In genomic region chr13:100016891-100017290, GRCm38 (mm10) we compare ENCODE assay signal across 24 mouse cellular contexts. TPM values are rescaled to one million over a fixed set of nuclear protein-coding genes. Genes with fewer than 3 reads are reported as not detected.
DNase-seq lines count a peak whose midpoint lies in the region; ATAC-seq and TF ChIP-seq lines count a peak whose summit lies in the region.
"Had no signal": no experiment of that assay in that cellular context is flagged by ENCODE, and none has a peak within 500 bp of the region (broad histone marks: within the 10 kb centered on the region; RNA-seq: fewer than 3 reads in every experiment).

No protein-coding gene starts in this region.

- H3K36me3 ChIP-seq in kidney, adult 2 months (ENCODE audit: control insufficient read depth, insufficient read depth, low read length) = peaks cover 3% of the 10 kb centered on the region; the same call in 1 of the 2 replicates
- H3K36me3 ChIP-seq in liver, embryonic 13.5 days = peaks cover 16% of the 10 kb centered on the region
- H3K36me3 ChIP-seq in liver, embryonic 12.5 days = peaks cover 18% of the 10 kb centered on the region

- no peak overlapping the region for H3K9ac ChIP-seq in liver, embryonic 13.5 days
- H3K9ac ChIP-seq in liver, embryonic 12.5 days = no peak overlapping the region
- H3K9ac ChIP-seq: forebrain, embryonic 15.5 days had no signal

- no peak for ATAC-seq in liver, embryonic 13.5 days (ENCODE audit: low read depth)
- no peak for ATAC-seq in liver, embryonic 12.5 days
- ATAC-seq: activated CD4-positive, CD25-positive, alpha-beta regulatory T cell, adult 4 months; CD4-positive, CD25-positive, alpha-beta regulatory T cell, adult 4 months; forebrain, embryonic 13.5 days; forebrain, embryonic 15.5 days; Patski had no signal

- H3K9me3 ChIP-seq in liver, embryonic 13.5 days (replicated peaks) = no peaks in the 10 kb centered on the region
- H3K9me3 ChIP-seq in liver, embryonic 12.5 days (replicated peaks) = no peaks in the 10 kb centered on the region
- H3K9me3 ChIP-seq: embryonic facial prominence, embryonic 10.5 days; embryonic facial prominence, embryonic 12.5 days; forebrain, embryonic 13.5 days; forebrain, embryonic 15.5 days; G1E had no signal

- peak overlapping the region; percentile 95; the same call in 1 of the 2 replicates for H3K4me2 ChIP-seq in liver, embryonic 13.5 days
- no peak overlapping the region for H3K4me2 ChIP-seq in liver, embryonic 12.5 days

- peaks cover 5% of the 10 kb centered on the region; the same call in 1 of the 2 replicates for H3K4me1 ChIP-seq in kidney, adult 2 months (ENCODE audit: control insufficient read depth, insufficient read depth, low read length)
- peaks cover 32% of the 10 kb centered on the region for H3K4me1 ChIP-seq in liver, embryonic 13.5 days (replicated peaks)
- H3K4me1 ChIP-seq in liver, embryonic 12.5 days = peaks cover 28% of the 10 kb centered on the region

- WGBS in kidney, adult 2 months = 57% methylated on average over 9 of the region's 9 CpGs
- WGBS in liver, embryonic 13.5 days (ENCODE audit: insufficient replicate concordance) = 81% methylated on average over 9 of the region's 9 CpGs
- 84% methylated on average over 9 of the region's 9 CpGs for WGBS in liver, embryonic 12.5 days (ENCODE audit: insufficient replicate concordance)

- H3K4me3 ChIP-seq in kidney, adult 2 months (ENCODE audit: insufficient read depth, low read depth, low read length) = no peak overlapping the region
- no peak overlapping the region for H3K4me3 ChIP-seq in liver, embryonic 13.5 days (replicated peaks)
- H3K4me3 ChIP-seq in liver, embryonic 12.5 days = no peak overlapping the region
- H3K4me3 ChIP-seq: embryonic facial prominence, embryonic 12.5 days; forebrain, embryonic 13.5 days had no signal

- DNase-seq in kidney, adult 2 months = peak; percentile 54
- DNase-seq in kidney, adult 18-20 months = no peak
- DNase-seq in kidney, adult 9 months = peak; percentile 52
- DNase-seq in kidney, adult 11 months = no peak
- no peak for DNase-seq in liver, embryonic 13.5 days
- DNase-seq: adrenal gland, adult 8-10 months; adrenal gland, postnatal 14 days; adrenal gland, postnatal 36 days; B cell, adult 2 months; cerebellum, adult 11-12 months; cerebellum, adult 2 months; cerebellum, adult 9-10 months; cerebellum, postnatal 10 days; cerebellum, postnatal 25 days had no signal

- TF ChIP-seq CTCF in kidney, adult 2 months (conservative IDR thresholded peaks at IDR 0.05; ENCODE audit: insufficient read depth, insufficient read length, low read depth, low read length) = no peak

- TF ChIP-seq POLR2A in kidney, adult 2 months (IDR thresholded peaks at IDR 0.05; ENCODE audit: low read depth, low read length) = no peak

- H3K27ac ChIP-seq in kidney, adult 2 months (ENCODE audit: insufficient read depth, low read depth, low read length) = 0 out of 2 replicates have a peak overlapping the region, but pooled peaks have one; percentile 39
- no peak overlapping the region for H3K27ac ChIP-seq in liver, embryonic 13.5 days
- H3K27ac ChIP-seq in liver, embryonic 12.5 days = no peak overlapping the region
- H3K27ac ChIP-seq: embryonic facial prominence, embryonic 10.5 days; embryonic facial prominence, embryonic 12.5 days; forebrain, embryonic 13.5 days; forebrain, embryonic 15.5 days had no signal

- H3K27me3 ChIP-seq in kidney, adult 2 months (replicated peaks; ENCODE audit: control insufficient read depth, insufficient read depth, low read length) = no peaks in the 10 kb centered on the region
- H3K27me3 ChIP-seq in liver, embryonic 13.5 days = no peaks in the 10 kb centered on the region
- H3K27me3 ChIP-seq in liver, embryonic 12.5 days (replicated peaks) = no peaks in the 10 kb centered on the region
- H3K27me3 ChIP-seq: CH12.LX; embryonic facial prominence, embryonic 12.5 days; forebrain, embryonic 13.5 days; forebrain, embryonic 15.5 days; Patski had no signal

RNA-seq across cellular contexts. Expression of gene Mccc2, which starts 1.5 kb away (rescaled TPM):
- polyA plus RNA-seq in kidney, adult 2 months (2012; rRNA removed) = 73.5 and 79.5 TPM in 2 replicates
- 16.2 and 21.3 TPM in 2 replicates for polyA plus RNA-seq in liver, embryonic 13.5 days (2015; fragmentation: Nextera tagmentation; extraction: Ambion mirVana)
- 19.7 and 20.3 TPM in 2 replicates for polyA plus RNA-seq in liver, embryonic 12.5 days (2016; fragmentation: Nextera tagmentation; extraction: Ambion mirVana)

Comparison
In these comparisons a context has a peak if more than half of its experiments do, and no peak if none do; other contexts are left out.
1. DNase-seq: peak in kidney, adult 2 months (single experiment) and kidney, adult 9 months (single experiment); none in kidney, adult 18-20 months (single experiment), kidney, adult 11 months (single experiment) and liver, embryonic 13.5 days (single experiment).